Mouse (Mus musculus) heart, adult 18-20 months (tissue): ENCODE results near the gene Hnf1a. TPM values are rescaled to one million over a fixed set of nuclear protein-coding genes. Genes with fewer than 3 reads are reported as not detected.

ENCODE experiments used
- total RNA-seq, 2 experiments: library from RNA; stranded (reverse); gene quantifications; 2 replicates each; pipeline ENCODE4 v1.2.3; 2021

Hnf1a gene
- total RNA-seq, 2 experiments from 2014 or later = not detected

Other genes with a start within 250 kb of the Hnf1a start
- 10 to 100 TPM; 30.6 to 35.8 TPM for gene Ankrd13a, start 196.4 kb downstream of the Hnf1a start, total RNA-seq
- gene Git2, start 195.6 kb downstream of the Hnf1a start, total RNA-seq = 10 to 100 TPM; 20.7 to 26.7 TPM
- 1 to 10 TPM; 4.0 to 4.5 TPM for gene 1500011B03Rik, start 147.6 kb downstream of the Hnf1a start, total RNA-seq
- gene 4930519G04Rik, start 117.4 kb downstream of the Hnf1a start, total RNA-seq = not detected
- gene Gm9936, start 112.4 kb downstream of the Hnf1a start, total RNA-seq = not detected
- 1 to 10 TPM; 5.0 TPM for gene Oasl2, start 74.2 kb downstream of the Hnf1a start, total RNA-seq
- gene Oasl1, start 47.9 kb downstream of the Hnf1a start, total RNA-seq = under 1 TPM; 0.39 to 0.82 TPM
- gene 2210016L21Rik, start 28.9 kb downstream of the Hnf1a start, total RNA-seq = 10 to 100 TPM; 25.3 to 28.0 TPM
- gene Sppl3, start 40.0 kb upstream of the Hnf1a start, total RNA-seq = 10 to 100 TPM; 30.1 to 32.2 TPM
- gene Gm10401, start 127.2 kb upstream of the Hnf1a start, total RNA-seq = not detected
- 100 to 1,000 TPM; 230 to 252 TPM for gene Acads, start 148.3 kb upstream of the Hnf1a start, total RNA-seq
- 10 to 100 TPM; 19.3 to 20.2 TPM for gene Unc119b, start 163.9 kb upstream of the Hnf1a start, total RNA-seq
- 10 to 100 TPM; 81.5 to 82.4 TPM for gene Mlec, start 187.1 kb upstream of the Hnf1a start, total RNA-seq
- gene Cabp1, start 223.3 kb upstream of the Hnf1a start, total RNA-seq = 1 to 10 TPM; 1.8 to 2.0 TPM